Mouse (Mus musculus): ENCODE data around the gene Bcl11a. TPM values are rescaled to one million over a fixed set of nuclear protein-coding genes. Genes with fewer than 3 reads are reported as not detected.

The Bcl11a gene
- total and polyA plus RNA-seq, 2 experiments from 2014 or later = 32.3 to 73.5 TPM

DNA sequence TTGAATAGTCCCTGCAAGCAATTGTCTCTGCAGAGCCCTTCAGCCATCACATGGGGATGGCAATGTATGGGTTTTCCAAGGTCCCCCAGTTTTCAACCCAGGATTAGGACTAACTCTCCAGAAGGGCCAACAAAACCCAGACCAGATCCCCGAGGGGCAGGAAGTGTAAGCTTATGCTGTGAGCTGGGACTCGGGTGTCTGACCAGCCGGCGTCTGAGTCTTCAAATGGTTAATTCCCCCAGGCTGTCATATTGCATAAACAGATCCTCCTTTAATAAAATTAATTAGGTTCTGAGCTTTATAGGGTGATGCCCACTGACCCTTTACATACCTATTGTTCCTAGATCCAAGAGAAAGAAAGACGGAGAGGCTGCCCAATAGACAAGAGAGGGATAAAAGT, 17.4 kb upstream of the Bcl11a start:
- no peaks in the 10 kb centered on the region for H3K27me3 ChIP-seq (ENCODE audit: insufficient read depth, low read length)
- no peaks in the 10 kb centered on the region for H3K9me3 ChIP-seq (ENCODE audit: low read length)
- 8% methylated on average over 5 of the region's 5 CpGs for WGBS
- no peak for TF ChIP-seq CTCF (IDR thresholded peaks at IDR 0.05; ENCODE audit: low read depth)
- no peak for ATAC-seq
- no peaks in the 10 kb centered on the region for H3K36me3 ChIP-seq (ENCODE audit: insufficient read depth, low read length)
- peak overlapping the region; percentile 72 for H3K4me2 ChIP-seq (ENCODE audit: low read depth, low read length)
- peaks cover 12% of the 10 kb centered on the region for H3K4me1 ChIP-seq (ENCODE audit: insufficient read depth, low read length)
- H3K9ac ChIP-seq (replicated peaks; ENCODE audit: low read length) = no peak overlapping the region
- no peak for DNase-seq (ENCODE audit: low spot score)
- H3K27ac ChIP-seq = no peak overlapping the region
- H3K4me3 ChIP-seq (ENCODE audit: low read length) = peak overlapping the region; percentile 30

DNA sequence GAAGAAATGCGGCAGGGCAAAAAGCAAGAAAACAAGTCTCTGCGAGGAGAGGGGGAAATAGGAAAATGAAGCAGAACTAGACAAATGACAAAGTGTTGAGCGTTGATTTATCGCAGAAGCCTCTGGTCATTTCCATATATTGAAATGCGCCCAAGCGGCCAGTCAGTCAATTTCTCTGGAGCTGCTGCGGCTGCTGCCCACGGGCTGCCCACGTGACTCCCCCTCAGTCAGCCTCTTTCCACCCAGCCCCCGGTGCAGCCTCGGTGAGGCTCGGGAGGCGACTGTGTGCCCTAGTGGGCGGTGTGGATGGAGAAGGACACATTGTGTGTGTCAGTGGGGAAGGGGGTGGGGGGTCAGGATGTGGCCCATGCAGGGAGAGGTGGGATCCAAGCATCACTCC, 16.0 kb upstream of the Bcl11a start:
- Histone ChIP-seq H3K4me2 (ENCODE audit: low read depth, low read length) (peak overlapping the region; percentile 72), H3K9ac (replicated peaks; ENCODE audit: low read length) (0 out of 2 replicates have a peak overlapping the region, but pooled peaks have one; percentile 13), H3K4me1 (ENCODE audit: insufficient read depth, low read length) (peaks cover 12% of the 10 kb centered on the region), H3K27ac (no peak overlapping the region), H3K27me3 (ENCODE audit: insufficient read depth, low read length) (no peaks in the 10 kb centered on the region), H3K4me3 (ENCODE audit: low read length) (peak overlapping the region; percentile 35), H3K36me3 (ENCODE audit: insufficient read depth, low read length) (no peaks in the 10 kb centered on the region), H3K9me3 (ENCODE audit: low read length) (no peaks in the 10 kb centered on the region)
- ATAC-seq = peak; percentile 63
- TF ChIP-seq CTCF (IDR thresholded peaks at IDR 0.05; ENCODE audit: low read depth) = no peak
- WGBS = 2% methylated on average over 14 of the region's 14 CpGs
- DNase-seq (ENCODE audit: low spot score) = peak; percentile 60

DNA sequence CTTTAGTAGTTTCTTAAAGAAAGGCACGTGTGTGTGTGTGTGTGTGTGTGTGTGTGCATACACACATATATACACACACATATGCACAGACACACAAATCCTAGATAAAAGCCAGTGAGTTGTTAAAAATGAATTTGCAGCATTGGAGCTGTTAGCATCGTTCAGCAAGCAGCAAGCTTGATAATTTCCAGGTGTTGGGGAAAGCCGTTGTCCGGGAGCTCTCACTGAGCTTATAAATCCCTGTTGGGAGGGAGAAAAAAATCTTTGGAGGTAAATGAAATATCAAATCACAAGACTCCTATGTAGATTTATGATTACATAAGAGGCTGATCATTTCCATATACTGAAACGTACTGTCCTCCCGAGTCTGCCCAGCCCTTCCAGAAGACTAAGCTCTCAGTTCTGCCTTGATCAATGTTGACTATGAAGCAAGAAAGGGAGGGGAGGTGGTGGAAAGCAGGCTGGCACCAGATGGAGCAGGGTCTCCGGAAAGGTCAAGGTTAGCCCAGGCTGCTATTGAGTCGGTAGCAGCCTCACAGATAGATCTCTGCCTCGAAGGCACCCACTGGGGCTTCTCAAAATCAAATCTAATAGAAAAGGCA, 15.3 kb upstream of the Bcl11a start:
- Histone ChIP-seq H3K4me2 (ENCODE audit: low read depth, low read length) (peak overlapping the region; percentile 8; the same call in 1 of the 2 replicates), H3K27ac (no peak overlapping the region), H3K4me3 (ENCODE audit: low read length) (no peak overlapping the region), H3K4me1 (ENCODE audit: insufficient read depth, low read length) (peaks cover 12% of the 10 kb centered on the region), H3K9ac (replicated peaks; ENCODE audit: low read length) (no peak overlapping the region), H3K36me3 (ENCODE audit: insufficient read depth, low read length) (no peaks in the 10 kb centered on the region), H3K27me3 (ENCODE audit: insufficient read depth, low read length) (no peaks in the 10 kb centered on the region), H3K9me3 (ENCODE audit: low read length) (no peaks in the 10 kb centered on the region)
- TF ChIP-seq CTCF (IDR thresholded peaks at IDR 0.05; ENCODE audit: low read depth) = no peak
- ATAC-seq (peak; percentile 36), DNase-seq (ENCODE audit: low spot score) (no peak)
- 28% methylated on average over 9 of the region's 9 CpGs for WGBS

DNA sequence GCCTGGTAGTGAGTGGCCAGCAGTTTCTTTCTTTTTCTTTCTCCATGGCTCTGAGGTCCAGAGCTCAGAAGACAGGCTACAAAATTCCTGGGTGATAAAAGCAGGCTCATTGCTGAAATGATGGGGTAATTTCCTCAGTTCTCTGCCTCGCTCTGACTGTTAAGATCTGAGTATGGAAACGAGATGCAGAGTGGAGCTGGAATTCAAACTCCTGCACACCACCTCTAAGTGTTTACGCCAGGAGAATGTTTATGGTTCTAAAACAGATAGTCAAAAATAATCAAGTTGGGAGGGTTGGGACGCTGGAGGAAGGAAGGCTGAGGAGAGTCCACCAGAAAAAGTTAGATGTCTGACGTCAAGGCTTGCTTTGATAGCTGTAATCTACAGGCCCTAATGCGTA, 13.6 kb upstream of the Bcl11a start:
- H3K36me3 ChIP-seq (ENCODE audit: insufficient read depth, low read length) = no peaks in the 10 kb centered on the region
- no peak overlapping the region for H3K4me3 ChIP-seq (ENCODE audit: low read length)
- H3K27ac ChIP-seq = no peak overlapping the region
- no peak for ATAC-seq
- H3K27me3 ChIP-seq (ENCODE audit: insufficient read depth, low read length) = no peaks in the 10 kb centered on the region
- H3K9ac ChIP-seq (replicated peaks; ENCODE audit: low read length) = no peak overlapping the region
- 84% methylated on average over 6 of the region's 6 CpGs for WGBS
- peaks cover 12% of the 10 kb centered on the region for H3K4me1 ChIP-seq (ENCODE audit: insufficient read depth, low read length)
- DNase-seq (ENCODE audit: low spot score) = no peak
- H3K4me2 ChIP-seq (ENCODE audit: low read depth, low read length) = no peak overlapping the region
- H3K9me3 ChIP-seq (ENCODE audit: low read length) = no peaks in the 10 kb centered on the region
- no peak for TF ChIP-seq CTCF (IDR thresholded peaks at IDR 0.05; ENCODE audit: low read depth)

DNA sequence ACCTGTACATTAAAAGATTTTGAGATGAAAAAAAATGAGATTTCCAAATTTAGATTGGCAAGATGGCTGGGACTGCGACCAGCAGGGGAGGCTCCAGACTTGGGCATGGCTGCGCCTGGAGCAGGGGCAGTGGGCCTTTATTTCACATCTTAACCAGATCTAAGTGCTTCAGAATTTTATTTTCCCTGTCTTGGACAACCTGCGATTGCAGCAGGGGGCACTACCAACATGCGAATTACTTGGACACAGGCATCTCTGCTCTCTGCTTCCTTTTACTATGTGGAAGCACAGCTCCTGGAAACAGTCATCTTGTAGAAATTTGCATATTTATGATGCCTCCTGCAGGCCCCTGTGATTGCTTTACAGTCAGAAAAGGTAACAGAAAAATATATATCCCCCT, 12.5 kb upstream of the Bcl11a start:
- Histone ChIP-seq H3K27ac (no peak overlapping the region), H3K9me3 (ENCODE audit: low read length) (no peaks in the 10 kb centered on the region), H3K4me3 (ENCODE audit: low read length) (no peak overlapping the region), H3K4me1 (ENCODE audit: insufficient read depth, low read length) (peaks cover 11% of the 10 kb centered on the region), H3K36me3 (ENCODE audit: insufficient read depth, low read length) (no peaks in the 10 kb centered on the region), H3K27me3 (ENCODE audit: insufficient read depth, low read length) (no peaks in the 10 kb centered on the region), H3K9ac (replicated peaks; ENCODE audit: low read length) (no peak overlapping the region), H3K4me2 (ENCODE audit: low read depth, low read length) (no peak overlapping the region)
- peak; percentile 58 for TF ChIP-seq CTCF (IDR thresholded peaks at IDR 0.05; ENCODE audit: low read depth)
- 31% methylated on average over 4 of the region's 4 CpGs for WGBS
- ATAC-seq (no peak), DNase-seq (ENCODE audit: low spot score) (peak; percentile 67)

DNA sequence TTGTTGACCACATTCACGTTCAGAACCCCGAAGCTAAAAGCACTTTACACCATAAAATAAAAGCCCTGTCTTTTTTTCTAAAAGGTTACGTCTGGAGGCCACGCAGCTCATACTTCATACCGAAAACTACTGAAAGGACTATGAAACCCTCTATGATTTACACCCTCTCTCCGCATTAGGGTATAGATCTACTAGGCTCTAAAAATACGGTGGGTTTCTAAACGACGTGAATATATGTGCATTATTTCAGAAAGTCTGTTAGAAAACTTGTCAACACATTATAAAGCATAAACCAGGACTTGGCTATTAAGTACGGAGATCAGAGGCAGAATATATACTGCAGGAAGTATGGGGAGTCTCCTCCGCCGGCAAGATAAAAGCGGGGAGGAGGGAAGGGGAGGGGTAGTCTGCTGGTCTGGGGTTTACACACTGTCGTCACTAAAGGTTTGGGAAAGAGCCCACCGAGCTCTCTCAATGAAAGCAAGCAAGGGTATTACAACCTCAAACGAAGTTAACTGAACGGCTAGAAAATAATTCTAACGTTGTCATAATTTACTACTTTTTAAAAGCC, 3.8 kb upstream of the Bcl11a start:
- H3K9me3 ChIP-seq (ENCODE audit: low read length) = no peaks in the 10 kb centered on the region
- H3K36me3 ChIP-seq (ENCODE audit: insufficient read depth, low read length) = no peaks in the 10 kb centered on the region
- ATAC-seq (no peak), DNase-seq (ENCODE audit: low spot score) (no peak)
- WGBS = 3% methylated on average over 18 of the region's 18 CpGs
- 0 out of 2 replicates have a peak overlapping the region, but pooled peaks have one; percentile 1 for H3K9ac ChIP-seq (replicated peaks; ENCODE audit: low read length)
- peak overlapping the region; percentile 100 for H3K4me2 ChIP-seq (ENCODE audit: low read depth, low read length)
- H3K4me3 ChIP-seq (ENCODE audit: low read length) = peak overlapping the region; percentile 69
- 0 out of 2 replicates have a peak, but pooled peaks cover 5% of the 10 kb centered on the region for H3K27me3 ChIP-seq (ENCODE audit: insufficient read depth, low read length)
- no peaks in the 10 kb centered on the region for H3K4me1 ChIP-seq (ENCODE audit: insufficient read depth, low read length)
- no peak for TF ChIP-seq CTCF (IDR thresholded peaks at IDR 0.05; ENCODE audit: low read depth)
- H3K27ac ChIP-seq = 0 out of 2 replicates have a peak overlapping the region, but pooled peaks have one; percentile 0

DNA sequence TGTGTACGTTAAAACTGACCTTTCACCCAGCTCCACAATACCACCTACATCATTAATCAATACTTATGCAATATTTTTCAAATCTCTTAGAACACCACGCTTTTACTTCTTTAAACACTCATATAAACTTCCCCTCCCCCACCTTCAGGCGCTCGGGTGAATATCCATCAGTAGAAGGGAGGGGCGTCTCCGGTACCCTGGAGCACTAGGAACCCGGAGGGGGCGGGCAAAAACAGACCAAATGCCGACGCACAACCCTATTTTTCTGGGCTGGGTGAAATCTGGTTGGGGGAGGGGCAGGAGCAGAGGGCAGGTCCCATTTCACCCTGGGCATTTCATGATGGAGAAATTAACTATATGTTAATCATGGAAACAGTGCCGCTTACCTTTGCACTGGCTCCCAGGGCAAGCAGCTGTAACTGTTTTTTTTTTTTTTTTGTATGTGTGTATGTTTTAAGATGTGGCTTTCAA, 3.2 kb upstream of the Bcl11a start, which contains the start of gene A830031A19Rik:
TSS of gene A830031A19Rik (minus strand) at position 421 of the 471 bp plus-strand sequence.
- no peaks in the 10 kb centered on the region for H3K4me1 ChIP-seq (ENCODE audit: insufficient read depth, low read length)
- H3K4me2 ChIP-seq (ENCODE audit: low read depth, low read length) = peak within 1 kb of the TSS; percentile 100
- no peak for TF ChIP-seq CTCF (IDR thresholded peaks at IDR 0.05; ENCODE audit: low read depth)
- 0 out of 2 replicates have a peak, but pooled peaks cover 5% of the 10 kb centered on the region for H3K27me3 ChIP-seq (ENCODE audit: insufficient read depth, low read length)
- peak within 1 kb of the TSS; percentile 93 for H3K27ac ChIP-seq
- no peaks in the 10 kb centered on the region for H3K9me3 ChIP-seq (ENCODE audit: low read length)
- no peaks in the 10 kb centered on the region for H3K36me3 ChIP-seq (ENCODE audit: insufficient read depth, low read length)
- no peak for DNase-seq (ENCODE audit: low spot score)
- WGBS = 2% methylated on average over 11 of the region's 11 CpGs
- ATAC-seq = no peak
- peak within 1 kb of the TSS; percentile 69 for H3K4me3 ChIP-seq (ENCODE audit: low read length)
- peak within 1 kb of the TSS; percentile 74 for H3K9ac ChIP-seq (replicated peaks; ENCODE audit: low read length)
